Mouse (Mus musculus) hematopoietic multipotent progenitor cell, adult 10-12 weeks (in vitro differentiated cells): ENCODE data around the gene Vmn1r200. TPM values are rescaled to one million over a fixed set of nuclear protein-coding genes. Genes with fewer than 3 reads are reported as not detected.

Experiments
- polyA plus RNA-seq: library from polyadenylated mRNA; stranded (reverse); fragments of >175 nt; gene quantifications from 2 replicates; pipeline ENCODE4 v1.2.3, GENCODE M21; 2012; ENCODE audit warnings: low replicate concordance

Vmn1r200 gene
- not detected in 2 replicates for polyA plus RNA-seq

DNA sequence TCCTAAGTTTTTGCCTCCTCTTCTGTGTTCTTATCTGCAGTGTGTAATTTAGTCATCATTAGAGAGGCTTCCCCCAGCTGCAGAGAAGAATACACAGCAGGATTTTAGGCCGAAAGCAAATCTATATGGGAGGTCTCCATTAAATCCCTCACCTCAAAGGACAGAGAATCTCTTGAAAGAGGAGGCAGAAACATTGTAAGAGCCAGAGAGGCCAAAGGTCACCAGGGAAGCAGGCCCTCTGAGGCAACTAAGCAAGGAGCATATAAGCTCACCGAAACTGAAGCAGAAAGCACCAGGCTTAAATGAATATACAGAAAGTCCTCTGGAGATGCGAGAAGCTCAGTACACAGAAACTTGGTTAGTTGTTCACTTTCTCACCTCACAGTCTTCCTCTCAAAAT, at the start of gene Vmn1r200:
Gene Vmn1r200 (plus strand): TSS at position 301 of the 400 bp plus-strand sequence.

DNA sequence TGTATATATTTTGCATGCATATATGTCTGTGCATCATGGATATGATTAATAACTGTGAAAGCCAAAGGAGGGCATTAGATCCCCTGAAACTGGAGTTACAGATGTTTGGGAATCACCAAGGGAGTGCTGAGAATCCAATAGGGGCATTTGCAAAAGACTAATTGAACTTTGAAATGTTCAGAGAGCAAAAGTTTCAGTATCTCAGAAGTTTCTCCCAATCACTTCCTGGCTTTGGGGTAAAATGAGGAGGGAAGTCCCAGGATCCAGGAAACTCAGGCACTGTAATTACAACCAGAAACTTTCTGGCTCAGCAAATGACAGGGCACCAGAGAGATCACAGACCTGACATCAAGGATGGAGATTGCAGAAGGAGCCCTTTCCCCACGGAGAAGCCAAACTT, 40.1 kb upstream of the Vmn1r200 start, which contains the start of gene Vmn1r198:
Gene Vmn1r198 (plus strand): TSS at position 301 of the 400 bp plus-strand sequence.

DNA sequence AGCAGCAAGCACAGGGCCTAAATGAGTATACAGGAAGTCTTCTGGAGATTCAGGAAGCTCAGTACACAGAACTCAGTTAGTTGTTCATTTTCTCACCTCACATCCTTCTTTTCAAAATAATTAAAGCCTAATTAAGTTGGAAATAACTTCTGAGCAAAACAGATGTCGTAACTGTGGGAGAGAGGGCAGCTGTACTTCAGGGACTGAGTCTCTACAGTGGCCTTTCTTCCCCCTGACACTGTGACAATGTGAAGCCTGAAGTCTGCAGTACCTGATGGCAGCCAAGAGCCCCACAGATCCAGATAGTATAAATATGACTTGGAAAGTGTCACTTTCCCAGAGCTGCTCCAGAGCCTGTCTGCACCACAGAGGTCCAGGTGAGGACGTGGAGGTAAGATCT, 10.7 kb upstream of the Vmn1r200 start, which contains the start of gene Vmn1r199:
Gene Vmn1r199 (plus strand): TSS at position 301 of the 400 bp plus-strand sequence.

Other genes with a start within 250 kb of the Vmn1r200 start
- not detected in 2 replicates for gene Vmn1r191, start 206.4 kb upstream of the Vmn1r200 start, polyA plus RNA-seq
- not detected in 2 replicates for gene Vmn1r192, start 199.2 kb upstream of the Vmn1r200 start, polyA plus RNA-seq
- gene Vmn1r193, start 167.2 kb upstream of the Vmn1r200 start, polyA plus RNA-seq, result not detected in 2 replicates
- not detected in 2 replicates for gene Vmn1r194, start 146.2 kb upstream of the Vmn1r200 start, polyA plus RNA-seq
- gene Vmn1r195, start 119.9 kb upstream of the Vmn1r200 start, polyA plus RNA-seq, result not detected in 2 replicates
- not detected in 2 replicates for gene Vmn1r196, start 100.5 kb upstream of the Vmn1r200 start, polyA plus RNA-seq
- gene Vmn1r197, start 65.8 kb upstream of the Vmn1r200 start, polyA plus RNA-seq, result not detected in 2 replicates
- not detected in 2 replicates for gene Vmn1r198, start 40.0 kb upstream of the Vmn1r200 start, polyA plus RNA-seq
- not detected in 2 replicates for gene Vmn1r199, start 10.6 kb upstream of the Vmn1r200 start, polyA plus RNA-seq
- gene Vmn1r201, start 81.5 kb downstream of the Vmn1r200 start, polyA plus RNA-seq, result not detected in 2 replicates
- gene Vmn1r202, start 115.0 kb downstream of the Vmn1r200 start, polyA plus RNA-seq, result not detected in 2 replicates
- not detected in 2 replicates for gene Vmn1r203, start 127.7 kb downstream of the Vmn1r200 start, polyA plus RNA-seq
- gene Vmn1r204, start 162.8 kb downstream of the Vmn1r200 start, polyA plus RNA-seq, result not detected in 2 replicates
- not detected in 2 replicates for gene Vmn1r205, start 202.6 kb downstream of the Vmn1r200 start, polyA plus RNA-seq
- not detected in 2 replicates for gene Vmn1r206, start 233.9 kb downstream of the Vmn1r200 start, polyA plus RNA-seq